Mouse (Mus musculus): ENCODE measurements around the gene BC017158. TPM values are rescaled to one million over a fixed set of nuclear protein-coding genes. Genes with fewer than 3 reads are reported as not detected.

The BC017158 gene
- polyA plus RNA-seq, 1 experiment from 2014 or later, result 32.1 TPM

- Histone ChIP-seq H3K9ac (ENCODE audit: low read depth, low read length) (no peak overlapping the region), H3K27me3 (ENCODE audit: control insufficient read depth, insufficient read depth, low read length) (no peaks in the 10 kb centered on the region), H3K27ac (ENCODE audit: low read depth, low read length) (no peak overlapping the region), H3K36me3 (ENCODE audit: control insufficient read depth, insufficient read depth, low read length) (no peaks in the 10 kb centered on the region), H3K9me3 (ENCODE audit: control insufficient read depth, low read length) (no peaks in the 10 kb centered on the region), H3K4me2 (replicated peaks; ENCODE audit: low read depth, low read length) (no peak overlapping the region), H3K4me3 (ENCODE audit: low read length) (no peak overlapping the region), H3K4me1 (ENCODE audit: control insufficient read depth, insufficient read depth, low read length) (peaks cover 9% of the 10 kb centered on the region; the same call in 1 of the 2 replicates)
- no peak for ATAC-seq (ENCODE audit: low FRiP score, low TSS enrichment)
- 82% methylated on average over 3 of the region's 3 CpGs for WGBS
Measured at GRCm38 (mm10) chr7:128302151-128302550, 4.2 kb upstream of the BC017158 start.

GRCm38 (mm10) chr7:128300952-128301351 is 3.0 kb upstream of the BC017158 start:
- ATAC-seq (ENCODE audit: low FRiP score, low TSS enrichment), result no peak
- Histone ChIP-seq H3K27me3 (ENCODE audit: control insufficient read depth, insufficient read depth, low read length) (no peaks in the 10 kb centered on the region), H3K4me1 (ENCODE audit: control insufficient read depth, insufficient read depth, low read length) (peaks cover 15% of the 10 kb centered on the region), H3K9me3 (ENCODE audit: control insufficient read depth, low read length) (no peaks in the 10 kb centered on the region), H3K4me3 (ENCODE audit: low read length) (no peak overlapping the region), H3K36me3 (ENCODE audit: control insufficient read depth, insufficient read depth, low read length) (no peaks in the 10 kb centered on the region), H3K4me2 (replicated peaks; ENCODE audit: low read depth, low read length) (no peak overlapping the region), H3K9ac (ENCODE audit: low read depth, low read length) (no peak overlapping the region), H3K27ac (ENCODE audit: low read depth, low read length) (no peak overlapping the region)
- 68% methylated on average over 3 of the region's 3 CpGs for WGBS

GRCm38 (mm10) chr7:128298481-128299342 is 742 bp upstream of the BC017158 start:
- Histone ChIP-seq H3K9ac (ENCODE audit: low read depth, low read length) (peak overlapping the region; percentile 93; the same call in 1 of the 2 replicates), H3K36me3 (ENCODE audit: control insufficient read depth, insufficient read depth, low read length) (no peaks in the 10 kb centered on the region; the same call in 1 of the 2 replicates), H3K4me3 (ENCODE audit: low read length) (peak overlapping the region; percentile 91), H3K27me3 (ENCODE audit: control insufficient read depth, insufficient read depth, low read length) (no peaks in the 10 kb centered on the region), H3K27ac (ENCODE audit: low read depth, low read length) (no peak overlapping the region), H3K4me1 (ENCODE audit: control insufficient read depth, insufficient read depth, low read length) (peaks cover 10% of the 10 kb centered on the region), H3K4me2 (replicated peaks; ENCODE audit: low read depth, low read length) (peak overlapping the region; percentile 88), H3K9me3 (ENCODE audit: control insufficient read depth, low read length) (no peaks in the 10 kb centered on the region)
- 86% methylated on average over 8 of the region's 8 CpGs for WGBS
- ATAC-seq (ENCODE audit: low FRiP score, low TSS enrichment), result no peak

- Histone ChIP-seq H3K36me3 (ENCODE audit: control insufficient read depth, insufficient read depth, low read length) (peaks cover 6% of the 10 kb centered on the region), H3K27ac (ENCODE audit: low read depth, low read length) (peak overlapping the region; percentile 83), H3K9me3 (ENCODE audit: control insufficient read depth, low read length) (no peaks in the 10 kb centered on the region), H3K4me1 (ENCODE audit: control insufficient read depth, insufficient read depth, low read length) (peaks cover 10% of the 10 kb centered on the region), H3K9ac (ENCODE audit: low read depth, low read length) (peak overlapping the region; percentile 93), H3K27me3 (ENCODE audit: control insufficient read depth, insufficient read depth, low read length) (no peaks in the 10 kb centered on the region), H3K4me3 (ENCODE audit: low read length) (peak overlapping the region; percentile 91), H3K4me2 (replicated peaks; ENCODE audit: low read depth, low read length) (peak overlapping the region; percentile 88)
- ATAC-seq (ENCODE audit: low FRiP score, low TSS enrichment), result no peak; the same call in 1 of the 2 replicates
- 31% methylated on average over 10 of the region's 10 CpGs for WGBS
Measured at GRCm38 (mm10) chr7:128297291-128297616, 716 bp downstream of the BC017158 start.

GRCm38 (mm10) chr7:128296514-128296913 is 1.5 kb downstream of the BC017158 start:
- Histone ChIP-seq H3K9me3 (ENCODE audit: control insufficient read depth, low read length) (no peaks in the 10 kb centered on the region), H3K27me3 (ENCODE audit: control insufficient read depth, insufficient read depth, low read length) (no peaks in the 10 kb centered on the region), H3K36me3 (ENCODE audit: control insufficient read depth, insufficient read depth, low read length) (peaks cover 8% of the 10 kb centered on the region), H3K4me3 (ENCODE audit: low read length) (no peak overlapping the region), H3K27ac (ENCODE audit: low read depth, low read length) (no peak overlapping the region), H3K4me2 (replicated peaks; ENCODE audit: low read depth, low read length) (no peak overlapping the region; the same call in 1 of the 2 replicates), H3K9ac (ENCODE audit: low read depth, low read length) (peak overlapping the region; percentile 93; the same call in 1 of the 2 replicates), H3K4me1 (ENCODE audit: control insufficient read depth, insufficient read depth, low read length) (peaks cover 10% of the 10 kb centered on the region)
- no peak for ATAC-seq (ENCODE audit: low FRiP score, low TSS enrichment)
- WGBS, result 74% methylated on average over 3 of the region's 3 CpGs

GRCm38 (mm10) chr7:128294785-128295184 is 3.2 kb downstream of the BC017158 start:
- H3K9ac ChIP-seq (ENCODE audit: low read depth, low read length), result no peak overlapping the region
- no peaks in the 10 kb centered on the region for H3K9me3 ChIP-seq (ENCODE audit: control insufficient read depth, low read length)
- H3K36me3 ChIP-seq (ENCODE audit: control insufficient read depth, insufficient read depth, low read length), result peaks cover 14% of the 10 kb centered on the region
- no peak overlapping the region for H3K4me3 ChIP-seq (ENCODE audit: low read length)
- peaks cover 10% of the 10 kb centered on the region for H3K4me1 ChIP-seq (ENCODE audit: control insufficient read depth, insufficient read depth, low read length)
- no peak for ATAC-seq (ENCODE audit: low FRiP score, low TSS enrichment)
- no peak overlapping the region for H3K4me2 ChIP-seq (replicated peaks; ENCODE audit: low read depth, low read length)
- no peak overlapping the region for H3K27ac ChIP-seq (ENCODE audit: low read depth, low read length)
- no peaks in the 10 kb centered on the region for H3K27me3 ChIP-seq (ENCODE audit: control insufficient read depth, insufficient read depth, low read length)
- 93% methylated on average over 10 of the region's 10 CpGs for WGBS

- no peak for ATAC-seq (ENCODE audit: low FRiP score, low TSS enrichment)
- H3K9me3 ChIP-seq (ENCODE audit: control insufficient read depth, low read length), result no peaks in the 10 kb centered on the region
- peak overlapping the region; percentile 3; the same call in 1 of the 2 replicates for H3K27ac ChIP-seq (ENCODE audit: low read depth, low read length)
- H3K9ac ChIP-seq (ENCODE audit: low read depth, low read length), result no peak overlapping the region
- no peaks in the 10 kb centered on the region for H3K4me1 ChIP-seq (ENCODE audit: control insufficient read depth, insufficient read depth, low read length)
- H3K4me2 ChIP-seq (replicated peaks; ENCODE audit: low read depth, low read length), result no peak overlapping the region
- H3K27me3 ChIP-seq (ENCODE audit: control insufficient read depth, insufficient read depth, low read length), result no peaks in the 10 kb centered on the region
- peaks cover 39% of the 10 kb centered on the region for H3K36me3 ChIP-seq (ENCODE audit: control insufficient read depth, insufficient read depth, low read length)
- no peak overlapping the region for H3K4me3 ChIP-seq (ENCODE audit: low read length)
- 29% methylated on average over 9 of the region's 9 CpGs for WGBS
Measured at GRCm38 (mm10) chr7:128288923-128289544, 8.9 kb downstream of the BC017158 start.

- no peak for ATAC-seq (ENCODE audit: low FRiP score, low TSS enrichment)
- Histone ChIP-seq H3K4me2 (replicated peaks; ENCODE audit: low read depth, low read length) (no peak overlapping the region), H3K36me3 (ENCODE audit: control insufficient read depth, insufficient read depth, low read length) (peaks cover 33% of the 10 kb centered on the region; the same call in 1 of the 2 replicates), H3K9ac (ENCODE audit: low read depth, low read length) (no peak overlapping the region), H3K27ac (ENCODE audit: low read depth, low read length) (no peak overlapping the region), H3K27me3 (ENCODE audit: control insufficient read depth, insufficient read depth, low read length) (no peaks in the 10 kb centered on the region), H3K4me1 (ENCODE audit: control insufficient read depth, insufficient read depth, low read length) (no peaks in the 10 kb centered on the region), H3K4me3 (ENCODE audit: low read length) (no peak overlapping the region), H3K9me3 (ENCODE audit: control insufficient read depth, low read length) (no peaks in the 10 kb centered on the region)
- WGBS, result 92% methylated on average over 8 of the region's 8 CpGs
Measured at GRCm38 (mm10) chr7:128285060-128285459, 12.9 kb downstream of the BC017158 start.

GRCm38 (mm10) chr7:128284047-128284446 is 13.9 kb downstream of the BC017158 start:
- Histone ChIP-seq H3K9me3 (ENCODE audit: control insufficient read depth, low read length) (no peaks in the 10 kb centered on the region), H3K4me3 (ENCODE audit: low read length) (no peak overlapping the region), H3K9ac (ENCODE audit: low read depth, low read length) (no peak overlapping the region), H3K27ac (ENCODE audit: low read depth, low read length) (no peak overlapping the region), H3K4me2 (replicated peaks; ENCODE audit: low read depth, low read length) (no peak overlapping the region), H3K27me3 (ENCODE audit: control insufficient read depth, insufficient read depth, low read length) (no peaks in the 10 kb centered on the region), H3K4me1 (ENCODE audit: control insufficient read depth, insufficient read depth, low read length) (no peaks in the 10 kb centered on the region), H3K36me3 (ENCODE audit: control insufficient read depth, insufficient read depth, low read length) (peaks cover 39% of the 10 kb centered on the region; the same call in 1 of the 2 replicates)
- 59% methylated on average over 5 of the region's 5 CpGs for WGBS
- ATAC-seq (ENCODE audit: low FRiP score, low TSS enrichment), result 0 out of 2 replicates have a peak, but pooled peaks have one; percentile 40
